Mouse (Mus musculus) ES-E14 (cell line): ENCODE data around the gene Olfr221. TPM values are rescaled to one million over a fixed set of nuclear protein-coding genes. Genes with fewer than 3 reads are reported as not detected.
A peak's percentile ranks its signal among the peaks of the same experiment; 100 is the strongest.
"Not testable (repeated sequence)": the region's sequence is repeated elsewhere in the genome, so short reads cannot be mapped to it uniquely, and the experiment has no call there.

ENCODE experiments used
- DNase-seq: peaks from one replicate; pipeline ENCODE4 v3.0.0-alpha.2; 2013; ENCODE audit warnings: low read depth, low spot score
- H3K27ac ChIP-seq: 2 replicates; pipeline ENCODE4 v1.5.1; 2012; ENCODE audit warnings: low read depth, mild to moderate bottlenecking, low read length, moderate library complexity, mixed read lengths; ENCODE audit not compliant: poor library complexity, insufficient read depth, severe bottlenecking
- H3K36me3 ChIP-seq: 2 replicates; pipeline ENCODE4 v1.6.1; 2012; ENCODE audit warnings: mild to moderate bottlenecking, low read length, moderate library complexity, mixed read lengths; ENCODE audit not compliant: control insufficient read depth, poor library complexity, insufficient read depth, severe bottlenecking
- H3K4me1 ChIP-seq, 2 experiments: fragments of 150-350 bp in 1 of 2; sonication (generic) in 1 of 2; 2 replicates each; pipeline ENCODE4 v1.6.1; 2012; ENCODE audit warnings: low read length in 2 of 2, mild to moderate bottlenecking in 1 of 2, mixed read lengths in 1 of 2; ENCODE audit not compliant: control insufficient read depth in 2 of 2, insufficient read depth in 2 of 2, poor library complexity in 1 of 2
- H3K4me3 ChIP-seq, 2 experiments: fragments of 150-350 bp in 1 of 2; sonication (generic) in 1 of 2; 2 replicates each; pipeline ENCODE4 v1.5.1; 2012; ENCODE audit warnings: low read length in 2 of 2, low read depth in 1 of 2, mild to moderate bottlenecking in 1 of 2, mixed read lengths in 1 of 2; ENCODE audit not compliant: insufficient read depth in 1 of 2, poor library complexity in 1 of 2, severe bottlenecking in 1 of 2
- H3K9ac ChIP-seq: 2 replicates; pipeline ENCODE4 v1.6.1; 2012; ENCODE audit warnings: low read depth, mild to moderate bottlenecking, low read length, mixed read lengths; ENCODE audit not compliant: poor library complexity, insufficient read depth, severe bottlenecking
- H3K9me3 ChIP-seq: fragments of 150-350 bp; sonication (generic); 2 replicates; pipeline ENCODE4 v1.6.1; 2012; ENCODE audit warnings: low read depth, mild to moderate bottlenecking, low read length; ENCODE audit not compliant: control insufficient read depth, insufficient read depth
- CHD2 ChIP-seq: IDR thresholded peaks from 2 replicates; pipeline ENCODE4 v1.6.1; 2014; ENCODE audit warnings: mild to moderate bottlenecking, low read depth, low read length, inconsistent platforms
- HCFC1 ChIP-seq: IDR thresholded peaks from 2 replicates; pipeline ENCODE4 v1.6.1; 2012; ENCODE audit warnings: low read length, inconsistent platforms, borderline replicate concordance; ENCODE audit not compliant: insufficient read depth
- MAFK ChIP-seq: IDR thresholded peaks from 2 replicates; pipeline ENCODE4 v1.6.1; 2014; ENCODE audit warnings: mild to moderate bottlenecking, low read depth, low read length, inconsistent platforms; ENCODE audit not compliant: insufficient read depth
- ZC3H11A ChIP-seq: IDR thresholded peaks from 2 replicates; pipeline ENCODE4 v1.6.1; 2012; ENCODE audit warnings: low read depth, mild to moderate bottlenecking, inconsistent platforms, low read length, borderline replicate concordance
- ZNF384 ChIP-seq: IDR thresholded peaks from 2 replicates; pipeline ENCODE4 v1.6.1; 2012; ENCODE audit warnings: low read depth, low read length, inconsistent platforms
- in situ Hi-C, 2 experiments: fragments of 600-800 bp; cut with MboI; formaldehyde crosslinking; loops; one replicate each; pipeline ENCODE4 v1.15.1; 2025; ENCODE audit warnings: low sequenced_read_pairs in 2 of 2, inconsistent platforms in 1 of 2; ENCODE audit not compliant: unreplicated experiment in 2 of 2
- total RNA-seq: library from RNA; depleted of rRNA; stranded (reverse); fragments of 300-350 nt; gene quantifications from 2 replicates; pipeline ENCODE4 v1.2.3, GENCODE M21; 2012; rRNA removed

The Olfr221 gene
- not detected in 2 replicates for total RNA-seq

DNA sequence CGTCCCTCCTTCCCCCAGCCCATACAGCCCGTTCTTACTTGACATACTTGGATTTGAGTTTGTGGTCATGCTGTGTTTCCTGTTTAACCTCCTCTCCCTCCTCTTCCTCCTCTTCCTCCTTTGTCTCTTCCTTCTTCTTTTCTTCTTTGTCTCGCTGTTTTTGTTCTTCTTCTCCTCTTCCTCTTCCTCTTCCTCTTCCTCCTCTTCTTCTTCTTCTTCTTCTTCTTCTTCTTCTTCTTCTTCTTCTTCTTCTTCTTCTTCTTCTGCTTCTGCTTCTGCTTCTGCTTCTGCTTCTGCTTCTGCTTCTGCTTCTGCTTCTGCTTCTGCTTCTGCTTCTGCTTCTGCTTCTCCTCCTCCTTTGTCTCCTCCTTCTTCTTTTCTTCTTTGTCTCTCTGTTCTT, at the start of gene Olfr221:
Gene Olfr221, minus strand, starts transcription at position 101 of the 400 bp plus-strand sequence.
- H3K4me3 ChIP-seq, in situ Hi-C loops, H3K4me1 ChIP-seq, H3K27ac ChIP-seq, H3K9ac ChIP-seq, H3K9me3 ChIP-seq, H3K36me3 ChIP-seq, DNase-seq: not testable (repeated sequence)

DNA sequence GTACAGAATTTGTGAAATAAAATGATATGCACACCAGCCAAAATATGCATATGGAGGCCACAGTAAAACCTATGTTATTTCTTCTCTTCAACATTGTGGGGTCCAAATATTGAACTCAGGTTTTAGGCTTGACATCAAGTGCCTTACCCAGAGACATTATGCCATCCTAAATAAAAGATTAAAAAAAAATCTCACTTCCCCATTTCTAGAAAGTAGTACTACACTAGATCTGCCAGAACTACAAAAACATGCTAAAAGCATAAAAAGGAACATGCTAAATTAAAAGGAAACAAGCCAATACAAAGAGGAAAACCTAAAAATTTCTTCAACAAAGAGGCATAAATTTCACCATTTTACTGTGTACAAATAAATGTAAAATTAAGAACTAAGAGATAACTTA, 40.8 kb upstream of the Olfr221 start:
- DNase-seq, result no peak
- Histone ChIP-seq H3K4me1 (peaks cover 0 to 5% of the 10 kb centered on the region in 2 experiments; a peak in 1 of 4 replicates), H3K9me3 (no peaks in the 10 kb centered on the region), H3K27ac (no peak overlapping the region), H3K4me3 (no peak overlapping the region), H3K36me3 (peaks cover 11% of the 10 kb centered on the region; the same call in 1 of the 2 replicates), H3K9ac (no peak overlapping the region)
- TF ChIP-seq ZNF384 (no peak), MAFK (no peak), ZC3H11A (no peak), CHD2 (no peak), HCFC1 (no peak)
- in situ Hi-C loops, result no loop called here

DNA sequence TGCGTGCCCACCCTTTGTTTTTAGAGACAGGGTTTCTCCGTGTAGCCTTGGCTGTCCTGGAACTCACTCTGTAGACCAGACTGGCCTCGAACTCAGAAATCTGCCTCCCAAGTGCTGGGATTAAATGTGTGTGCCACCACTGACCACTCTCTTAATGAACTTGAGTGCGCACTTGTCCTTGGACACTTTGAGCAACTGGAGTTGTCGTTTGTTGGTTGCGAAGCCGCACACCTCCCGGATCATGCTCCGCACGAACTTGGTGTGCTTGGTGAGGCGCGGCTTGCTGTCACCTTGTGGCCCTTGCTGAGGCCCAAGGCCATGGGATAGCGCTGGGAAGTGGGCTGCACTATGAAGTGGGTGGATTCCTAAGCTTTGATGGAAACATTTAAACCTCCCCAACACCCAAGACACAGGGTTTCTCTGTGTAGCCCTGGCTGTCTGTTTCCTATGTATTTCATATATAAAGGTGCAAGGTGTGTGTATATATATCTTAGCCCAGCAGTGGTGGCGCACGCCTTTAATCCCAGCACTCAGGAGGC, 29.4 kb upstream of the Olfr221 start:
- no peak overlapping the region for H3K4me3 ChIP-seq
- peaks cover 15% of the 10 kb centered on the region for H3K36me3 ChIP-seq
- H3K4me1 ChIP-seq, result peaks cover 16 to 19% of the 10 kb centered on the region in 2 experiments
- H3K9ac ChIP-seq, result no peak overlapping the region
- DNase-seq, result no peak
- no peaks in the 10 kb centered on the region for H3K9me3 ChIP-seq
- in situ Hi-C loops, result no loop called here
- TF ChIP-seq MAFK (no peak), HCFC1 (no peak), CHD2 (no peak), ZC3H11A (no peak), ZNF384 (no peak)
- H3K27ac ChIP-seq, result peak overlapping the region; percentile 6

DNA sequence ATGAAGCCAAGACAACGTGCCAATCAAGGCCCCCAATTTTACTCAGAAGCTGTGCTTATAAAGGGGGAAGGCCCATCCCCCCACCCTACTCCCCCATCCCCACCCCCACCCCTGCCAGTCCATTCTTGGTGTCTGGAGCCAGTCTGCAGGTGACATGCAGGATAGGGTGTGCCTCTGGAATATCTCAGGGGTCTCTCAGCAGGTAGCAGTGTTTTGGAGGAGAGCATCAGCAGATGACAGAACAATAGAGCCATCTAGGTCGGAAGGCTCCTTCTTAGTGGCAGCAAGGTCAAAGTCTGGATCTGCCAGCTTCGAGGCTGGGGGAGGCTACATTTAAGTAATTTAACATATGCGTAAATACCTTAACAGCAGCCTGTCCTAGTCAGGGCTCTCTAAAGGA, 23.9 kb upstream of the Olfr221 start:
- DNase-seq, result peak; percentile 68
- Histone ChIP-seq H3K36me3 (no peaks in the 10 kb centered on the region), H3K27ac (peak overlapping the region; percentile 100), H3K4me3 (no peak overlapping the region), H3K9ac (peak overlapping the region; percentile 48), H3K9me3 (no peaks in the 10 kb centered on the region), H3K4me1 (peaks cover 28 to 36% of the 10 kb centered on the region in 2 experiments)
- TF ChIP-seq CHD2 (peak; percentile 37), MAFK (no peak), ZC3H11A (no peak), ZNF384 (no peak), HCFC1 (no peak)
- in situ Hi-C loops, result no loop called here

DNA sequence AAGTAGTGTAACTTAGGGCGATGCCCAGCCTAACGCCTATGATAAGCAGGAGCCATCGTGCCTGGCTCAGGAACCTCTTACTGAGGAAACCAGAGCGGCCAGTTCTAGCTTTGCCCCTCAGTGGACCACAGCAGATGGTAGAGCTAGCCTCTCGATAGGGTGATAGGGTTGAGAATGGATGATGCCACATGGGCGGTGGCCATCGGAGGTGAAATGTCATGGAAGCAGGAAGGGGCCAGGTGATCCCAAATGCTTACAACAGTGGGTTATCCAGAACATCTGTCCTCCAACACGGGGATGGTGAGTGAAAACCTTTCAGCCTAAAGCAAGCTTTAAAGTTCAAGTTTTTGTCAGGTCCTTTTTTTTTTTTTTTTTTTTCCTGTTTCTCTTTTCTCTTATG, 19.5 kb upstream of the Olfr221 start:
- Histone ChIP-seq H3K9ac (0 out of 2 replicates have a peak overlapping the region, but pooled peaks have one; percentile 35), H3K9me3 (no peaks in the 10 kb centered on the region), H3K4me3 (no peak overlapping the region), H3K4me1 (peaks cover 20 to 27% of the 10 kb centered on the region in 2 experiments), H3K36me3 (no peaks in the 10 kb centered on the region), H3K27ac (peak overlapping the region; percentile 16; the same call in 1 of the 2 replicates)
- in situ Hi-C loops, result no loop called here
- TF ChIP-seq ZNF384, result no peak
- TF ChIP-seq MAFK, result no peak
- no peak for TF ChIP-seq ZC3H11A
- TF ChIP-seq HCFC1, result no peak
- no peak for TF ChIP-seq CHD2
- DNase-seq, result no peak
